Mouse (Mus musculus) ES-Bruce4 (cell line): ENCODE data around the gene Hoxd12.

Source experiments
- CTCF ChIP-seq: IDR thresholded peaks from one replicate; pipeline ENCODE4 v1.8.1; 2011; ENCODE audit warnings: low read depth, low read length
- EP300 ChIP-seq: IDR thresholded peaks from 2 replicates; pipeline ENCODE4 v1.6.1; 2011; ENCODE audit warnings: low read depth, low read length; ENCODE audit not compliant: insufficient read depth
- POLR2A ChIP-seq: IDR thresholded peaks from one replicate; pipeline ENCODE4 v1.8.1; 2011; ENCODE audit warnings: low read length; ENCODE audit not compliant: insufficient read depth

DNA sequence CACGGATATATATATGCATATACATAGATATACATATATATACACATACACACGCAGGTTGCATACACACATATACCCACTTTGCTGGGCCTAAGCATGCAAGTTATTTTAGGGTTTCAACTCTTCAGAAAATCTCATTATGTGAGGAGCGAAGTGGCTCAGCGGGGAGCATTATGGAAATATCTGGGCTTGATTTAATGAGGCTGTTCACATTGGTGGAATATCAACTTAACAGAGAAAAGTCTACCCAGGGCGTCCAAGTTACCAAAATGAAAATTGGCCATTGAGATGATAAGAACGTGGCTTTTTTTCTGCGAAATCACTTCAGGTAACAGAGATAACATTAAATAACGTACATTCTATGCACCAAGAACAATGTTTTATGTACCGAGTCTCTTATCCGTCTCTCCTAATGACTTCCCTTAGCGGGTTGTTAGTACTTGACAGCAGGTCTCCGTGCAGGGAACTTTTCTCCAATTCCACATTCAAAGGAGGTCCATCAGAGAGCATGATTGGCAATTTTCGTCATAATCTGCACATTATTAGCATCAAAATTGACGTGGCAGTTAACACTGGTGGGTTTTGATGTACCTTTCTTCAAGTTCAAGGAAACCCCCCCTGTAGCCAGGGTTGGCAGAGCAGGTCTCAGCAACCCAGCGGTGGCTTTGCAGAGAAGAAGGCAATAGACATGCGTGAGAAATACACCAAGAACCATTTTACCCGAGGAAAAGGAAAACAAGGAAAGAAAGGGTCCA lies 20.9 kb upstream of the Hoxd12 start:
- TF ChIP-seq CTCF = no peak
- TF ChIP-seq POLR2A = no peak
- TF ChIP-seq EP300 = no peak
